Mouse (Mus musculus) liver, embryonic 11.5 days (tissue): ENCODE data around the gene Thbs4. TPM values are rescaled to one million over a fixed set of nuclear protein-coding genes. Genes with fewer than 3 reads are reported as not detected.
A peak's percentile ranks its signal among the peaks of the same experiment; 100 is the strongest.

Experiments
- ATAC-seq: fragments of 200-750 bp; cut with Nextera tagmentation; replicated peaks from 2 replicates; pipeline ENCODE4 v1.8.0; 2017; ENCODE audit warnings: moderate number of reproducible peaks, mild to moderate bottlenecking, moderate TSS enrichment, moderate library complexity; ENCODE audit not compliant: low FRiP score
- DNase-seq: peaks from one replicate; pipeline ENCODE4 v3.0.0-alpha.2; 2017; ENCODE audit warnings: low spot score
- H3K27ac ChIP-seq: fragments of 300-500 bp; sonication (generic); 2 replicates; pipeline ENCODE4 v1.5.1; 2014; ENCODE audit warnings: mild to moderate bottlenecking, low read depth, low read length, control low read depth
- H3K27me3 ChIP-seq: fragments of 300-500 bp; sonication (generic); replicated peaks from 2 replicates; pipeline ENCODE4 v1.6.1; 2014; ENCODE audit warnings: low read length, mixed read lengths; ENCODE audit not compliant: control insufficient read depth, insufficient read depth
- H3K36me3 ChIP-seq: fragments of 300-500 bp; sonication (generic); 2 replicates; pipeline ENCODE4 v1.6.1; 2014; ENCODE audit warnings: mild to moderate bottlenecking, low read length, moderate library complexity, mixed read lengths; ENCODE audit not compliant: control insufficient read depth, insufficient read depth
- H3K4me1 ChIP-seq: fragments of 300-500 bp; sonication (generic); replicated peaks from 2 replicates; pipeline ENCODE4 v1.6.1; 2014; ENCODE audit warnings: low read length, mixed read lengths; ENCODE audit not compliant: control insufficient read depth, insufficient read depth
- H3K4me2 ChIP-seq: fragments of 300-500 bp; sonication (generic); 2 replicates; pipeline ENCODE4 v1.6.1; 2014; ENCODE audit warnings: mild to moderate bottlenecking, control low read depth, moderate library complexity
- H3K4me3 ChIP-seq: fragments of 300-500 bp; sonication (generic); 2 replicates; pipeline ENCODE4 v1.5.1; 2014; ENCODE audit warnings: low read depth, low read length, control low read depth
- H3K9ac ChIP-seq: fragments of 300-500 bp; sonication (generic); 2 replicates; pipeline ENCODE4 v1.6.1; 2014; ENCODE audit warnings: low read depth, low read length, control low read depth
- H3K9me3 ChIP-seq: fragments of 300-500 bp; sonication (generic); 2 replicates; pipeline ENCODE4 v1.6.1; 2016; ENCODE audit warnings: low read length, inconsistent platforms, mixed read lengths; ENCODE audit not compliant: control insufficient read depth
- WGBS: fragments of 180-500 bp; shearing (Covaris S2); extraction: QIAGEN DNeasy Blood & Tissue Kit; methylation state at CpG from one replicate; pipeline ENCODE4 v1.1.7; 2014; 5-methylcytosine and 5-hydroxymethylcytosine counted together
- polyA plus RNA-seq: library from polyadenylated mRNA; unstranded; fragments of >200 nt; fragmentation: Nextera tagmentation; extraction: Ambion mirVana; gene quantifications from 2 replicates; pipeline ENCODE4 v1.2.1, GENCODE M21; 2014

Thbs4 gene
- polyA plus RNA-seq, 1 experiment from 2014 or later = 1.6 TPM

DNA sequence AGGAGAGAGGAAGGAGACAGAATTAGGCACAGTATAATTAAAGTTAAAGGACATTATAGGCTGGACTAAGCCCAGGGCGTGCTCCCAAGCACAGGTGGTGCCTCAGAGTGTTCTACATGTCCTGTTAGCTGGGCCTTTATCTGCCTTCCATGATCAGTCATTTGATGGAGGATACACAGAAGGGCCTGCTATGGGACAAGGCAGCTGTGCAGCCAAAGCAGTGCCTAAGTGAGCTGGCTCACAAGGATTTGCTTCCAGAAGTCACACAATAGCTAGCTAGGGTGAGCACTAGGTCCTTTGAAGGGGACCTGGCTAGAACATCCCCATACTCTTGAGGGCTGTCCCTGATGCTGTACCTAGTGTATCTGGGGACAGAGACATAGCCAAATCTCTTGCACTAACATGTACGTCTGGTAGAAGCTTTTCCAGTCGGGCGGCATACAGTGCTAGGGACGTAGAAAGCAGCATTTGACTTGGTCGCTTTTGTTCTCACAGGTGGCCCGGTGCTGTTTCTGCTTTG, 89.5 kb downstream of the Thbs4 start:
- Histone ChIP-seq H3K27me3 (no peaks in the 10 kb centered on the region), H3K4me2 (no peak overlapping the region), H3K4me1 (no peaks in the 10 kb centered on the region; the same call in 1 of the 2 replicates), H3K4me3 (no peak overlapping the region), H3K27ac (no peak overlapping the region), H3K9ac (no peak overlapping the region), H3K36me3 (peaks cover 15% of the 10 kb centered on the region; the same call in 1 of the 2 replicates), H3K9me3 (no peaks in the 10 kb centered on the region)
- 89% methylated on average over 7 of the region's 7 CpGs for WGBS
- DNase-seq (peak; percentile 28), ATAC-seq (no peak)

DNA sequence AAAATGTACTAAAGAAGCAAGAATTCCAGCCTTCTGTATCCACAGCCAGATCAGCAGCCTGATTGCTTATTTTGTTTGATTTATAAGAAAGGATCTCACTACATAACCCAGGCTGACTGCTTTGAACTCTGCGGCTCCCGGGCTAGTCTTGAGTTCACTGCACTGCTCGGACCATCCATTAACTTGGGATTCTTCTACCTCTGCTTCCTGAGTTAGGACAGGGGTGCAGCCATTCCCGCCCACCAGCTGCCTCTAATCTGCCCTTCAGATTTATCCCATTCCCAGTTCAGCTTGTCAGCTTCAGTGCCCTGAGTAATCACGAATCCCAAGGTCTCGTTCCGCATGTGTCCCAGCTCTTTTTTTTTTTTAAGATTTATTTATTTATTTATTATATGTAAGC, 90.4 kb downstream of the Thbs4 start:
- peak; percentile 25 for DNase-seq

DNA sequence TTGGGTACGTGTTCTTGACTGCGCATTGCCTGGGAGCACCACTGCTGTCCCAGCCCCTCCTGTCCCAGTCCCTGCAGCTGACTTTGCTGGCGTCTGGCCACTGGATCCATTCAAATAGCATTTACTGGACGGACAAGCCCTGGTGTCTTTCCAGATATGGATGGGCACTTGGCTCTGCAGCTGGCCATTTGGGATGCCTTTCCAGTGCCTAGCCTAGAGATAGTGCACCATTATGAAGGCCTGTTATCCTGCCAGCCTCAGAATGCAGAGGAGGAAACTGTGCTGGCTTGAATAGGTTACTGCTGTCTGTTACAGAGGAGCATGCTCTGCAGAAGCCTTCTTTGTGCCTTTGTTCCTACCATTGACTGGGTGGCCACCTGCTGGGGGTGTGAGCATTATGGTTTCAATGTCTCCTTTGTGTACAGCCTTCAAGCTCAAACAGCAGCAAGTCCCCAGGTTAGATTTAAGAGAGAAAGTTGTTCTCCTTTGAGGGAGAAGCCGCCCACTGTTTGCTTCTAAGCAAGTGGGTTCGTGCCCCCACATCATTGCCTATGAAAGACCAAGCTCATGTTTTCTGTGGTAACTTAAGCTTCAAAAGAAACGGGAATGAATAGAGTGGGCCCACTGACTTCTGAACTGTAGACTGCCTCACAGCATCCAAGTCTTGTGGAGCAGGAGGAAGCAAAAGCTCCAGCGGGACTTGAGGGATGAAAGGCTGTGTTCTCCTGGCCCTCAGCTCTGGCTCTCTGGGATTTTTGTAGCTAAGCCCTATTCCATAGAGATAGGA, 91.2 kb downstream of the Thbs4 start:
- H3K27me3 ChIP-seq = no peaks in the 10 kb centered on the region
- ATAC-seq (no peak), DNase-seq (peak; percentile 24)
- H3K4me3 ChIP-seq = no peak overlapping the region
- no peak overlapping the region for H3K27ac ChIP-seq
- H3K36me3 ChIP-seq = peaks cover 13% of the 10 kb centered on the region; the same call in 1 of the 2 replicates
- H3K9me3 ChIP-seq = no peaks in the 10 kb centered on the region
- H3K9ac ChIP-seq = no peak overlapping the region
- H3K4me1 ChIP-seq = no peaks in the 10 kb centered on the region; the same call in 1 of the 2 replicates
- no peak overlapping the region for H3K4me2 ChIP-seq
- 83% methylated on average over 8 of the region's 8 CpGs for WGBS

More for the DNA sequence above, 90.4 kb downstream of the Thbs4 start:
- Histone ChIP-seq H3K9me3 (no peaks in the 10 kb centered on the region), H3K4me3 (no peak overlapping the region), H3K4me1 (no peaks in the 10 kb centered on the region; the same call in 1 of the 2 replicates), H3K27ac (no peak overlapping the region), H3K4me2 (no peak overlapping the region), H3K36me3 (peaks cover 13% of the 10 kb centered on the region; the same call in 1 of the 2 replicates), H3K27me3 (no peaks in the 10 kb centered on the region), H3K9ac (no peak overlapping the region)
- 86% methylated on average over 7 of the region's 7 CpGs for WGBS
- no peak for ATAC-seq

DNA sequence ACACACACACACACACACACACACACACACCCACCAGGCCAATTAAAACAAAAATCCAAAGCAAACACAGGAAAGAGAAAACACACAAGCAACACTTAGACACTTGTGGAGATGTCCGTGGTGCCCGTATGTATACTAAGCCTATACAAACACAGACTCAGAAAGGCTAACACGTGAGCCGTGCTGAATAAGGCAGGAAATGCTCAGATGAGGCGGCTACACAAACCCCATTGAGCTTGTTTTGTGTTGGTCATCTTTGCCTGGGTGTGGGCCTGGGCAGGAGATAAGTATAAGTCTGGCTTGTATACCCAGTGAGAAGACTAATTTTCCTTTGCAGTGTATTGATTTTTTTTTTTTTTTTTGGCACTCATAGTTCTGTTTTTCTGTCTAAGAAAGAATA, 92.6 kb downstream of the Thbs4 start:
- DNase-seq (peak; percentile 6), ATAC-seq (no peak)
- no peak overlapping the region for H3K4me3 ChIP-seq
- no peak overlapping the region for H3K4me2 ChIP-seq
- H3K4me1 ChIP-seq = no peaks in the 10 kb centered on the region; the same call in 1 of the 2 replicates
- no peak overlapping the region for H3K27ac ChIP-seq
- no peaks in the 10 kb centered on the region for H3K27me3 ChIP-seq
- H3K9ac ChIP-seq = no peak overlapping the region
- 75% methylated on average over 5 of the region's 5 CpGs for WGBS
- H3K36me3 ChIP-seq = peaks cover 7% of the 10 kb centered on the region; the same call in 1 of the 2 replicates
- no peaks in the 10 kb centered on the region for H3K9me3 ChIP-seq

Other genes starting within 250 kb of the Thbs4 start
- not detected in 2 replicates for gene Spz1, start 218.6 kb downstream of the Thbs4 start, polyA plus RNA-seq
- 27.5 and 30.3 TPM in 2 replicates for gene Serinc5, start 183.7 kb downstream of the Thbs4 start, polyA plus RNA-seq
- 2.8 and 3.2 TPM in 2 replicates for gene Mtx3, start 49.9 kb upstream of the Thbs4 start, polyA plus RNA-seq